Mouse (Mus musculus): Measurements from ENCODE around the gene Usp12. TPM values are rescaled to one million over a fixed set of nuclear protein-coding genes. Genes with fewer than 3 reads are reported as not detected.

Usp12 gene
- polyA plus RNA-seq, 1 experiment, result 16.7 TPM

DNA sequence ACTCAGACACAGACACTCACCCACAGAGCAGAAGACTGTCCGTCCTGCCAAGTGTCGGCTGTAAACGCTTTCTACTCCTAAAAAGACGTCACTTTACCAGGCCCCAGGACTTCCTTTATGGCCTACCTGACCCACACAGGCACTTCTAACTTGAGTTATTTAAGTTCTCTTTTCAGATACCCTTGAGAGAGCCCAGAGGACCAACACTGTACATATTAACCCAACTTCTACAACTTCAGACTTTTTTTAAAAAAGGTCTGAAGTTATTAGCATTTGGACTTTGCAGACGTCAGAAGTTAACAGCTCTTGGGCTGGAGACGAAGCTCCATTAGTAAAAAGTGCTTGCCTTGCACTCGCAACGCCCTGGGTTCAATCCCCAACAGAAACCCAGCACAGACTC is 8.7 kb downstream of the Usp12 start:
- no peak overlapping the region for H3K4me3 ChIP-seq (ENCODE audit: low read depth, low read length)
- H3K27ac ChIP-seq (ENCODE audit: insufficient read depth, low read depth, low read length), result no peak overlapping the region
- H3K27me3 ChIP-seq (ENCODE audit: control insufficient read depth, insufficient read depth, low read length), result no peaks in the 10 kb centered on the region
- no peak for TF ChIP-seq POLR2A (IDR thresholded peaks at IDR 0.05; ENCODE audit: low read depth, low read length)
- TF ChIP-seq CTCF (IDR thresholded peaks at IDR 0.05; ENCODE audit: extremely low read depth, insufficient read length, insufficient replicate concordance, low read depth, low read length), result no peak
- WGBS, result 81% methylated on average over 8 of the region's 8 CpGs
- H3K4me1 ChIP-seq (ENCODE audit: control insufficient read depth, insufficient read depth, insufficient read length, low read length), result peaks cover 30% of the 10 kb centered on the region
- H3K36me3 ChIP-seq (ENCODE audit: control insufficient read depth, insufficient read depth, low read length), result peaks cover 4% of the 10 kb centered on the region

GRCm38 (mm10) chr5:146783891-146784290 is 10.9 kb downstream of the Usp12 start:
- H3K27ac ChIP-seq (ENCODE audit: insufficient read depth, low read depth, low read length), result no peak overlapping the region
- WGBS, result 92% methylated on average over 10 of the region's 10 CpGs

GRCm38 (mm10) chr5:146783300-146783699 is 11.5 kb downstream of the Usp12 start:
- no peak overlapping the region for H3K4me3 ChIP-seq (ENCODE audit: low read depth, low read length)
- H3K36me3 ChIP-seq (ENCODE audit: control insufficient read depth, insufficient read depth, low read length), result peaks cover 4% of the 10 kb centered on the region
- WGBS, result 85% methylated on average over 10 of the region's 10 CpGs
- H3K27me3 ChIP-seq (ENCODE audit: control insufficient read depth, insufficient read depth, low read length), result no peaks in the 10 kb centered on the region
- no peak overlapping the region for H3K27ac ChIP-seq (ENCODE audit: insufficient read depth, low read depth, low read length)
- H3K4me1 ChIP-seq (ENCODE audit: control insufficient read depth, insufficient read depth, insufficient read length, low read length), result peaks cover 32% of the 10 kb centered on the region
- TF ChIP-seq POLR2A (IDR thresholded peaks at IDR 0.05; ENCODE audit: low read depth, low read length) (no peak), CTCF (IDR thresholded peaks at IDR 0.05; ENCODE audit: extremely low read depth, insufficient read length, insufficient replicate concordance, low read depth, low read length) (no peak)

More at GRCm38 (mm10) chr5:146783891-146784290, 10.9 kb downstream of the Usp12 start:
- Histone ChIP-seq H3K27me3 (ENCODE audit: control insufficient read depth, insufficient read depth, low read length) (no peaks in the 10 kb centered on the region), H3K4me1 (ENCODE audit: control insufficient read depth, insufficient read depth, insufficient read length, low read length) (peaks cover 33% of the 10 kb centered on the region), H3K4me3 (ENCODE audit: low read depth, low read length) (no peak overlapping the region), H3K36me3 (ENCODE audit: control insufficient read depth, insufficient read depth, low read length) (peaks cover 4% of the 10 kb centered on the region)
- TF ChIP-seq POLR2A (IDR thresholded peaks at IDR 0.05; ENCODE audit: low read depth, low read length) (no peak), CTCF (IDR thresholded peaks at IDR 0.05; ENCODE audit: extremely low read depth, insufficient read length, insufficient replicate concordance, low read depth, low read length) (no peak)

- no peak for TF ChIP-seq CTCF (IDR thresholded peaks at IDR 0.05; ENCODE audit: extremely low read depth, insufficient read length, insufficient replicate concordance, low read depth, low read length)
- TF ChIP-seq POLR2A (IDR thresholded peaks at IDR 0.05; ENCODE audit: low read depth, low read length), result no peak
- whole genome bisulfite sequencing, result 32% methylated on average over 9 of the region's 9 CpGs
- H3K4me3 ChIP-seq (ENCODE audit: low read depth, low read length), result no peak overlapping the region
- H3K27ac ChIP-seq (ENCODE audit: insufficient read depth, low read depth, low read length), result peak overlapping the region; percentile 69
- no peaks in the 10 kb centered on the region for H3K27me3 ChIP-seq (ENCODE audit: control insufficient read depth, insufficient read depth, low read length)
- H3K4me1 ChIP-seq (ENCODE audit: control insufficient read depth, insufficient read depth, insufficient read length, low read length), result peaks cover 45% of the 10 kb centered on the region
- H3K36me3 ChIP-seq (ENCODE audit: control insufficient read depth, insufficient read depth, low read length), result peaks cover 4% of the 10 kb centered on the region
Observed at GRCm38 (mm10) chr5:146781663-146782062, 13.1 kb downstream of the Usp12 start.

- peak; percentile 8; the same call in 1 of the 2 replicates for TF ChIP-seq POLR2A (IDR thresholded peaks at IDR 0.05; ENCODE audit: low read depth, low read length)
- no peak for TF ChIP-seq CTCF (IDR thresholded peaks at IDR 0.05; ENCODE audit: extremely low read depth, insufficient read length, insufficient replicate concordance, low read depth, low read length)
Observed at GRCm38 (mm10) chr5:146779931-146780330, 14.9 kb downstream of the Usp12 start.

DNA sequence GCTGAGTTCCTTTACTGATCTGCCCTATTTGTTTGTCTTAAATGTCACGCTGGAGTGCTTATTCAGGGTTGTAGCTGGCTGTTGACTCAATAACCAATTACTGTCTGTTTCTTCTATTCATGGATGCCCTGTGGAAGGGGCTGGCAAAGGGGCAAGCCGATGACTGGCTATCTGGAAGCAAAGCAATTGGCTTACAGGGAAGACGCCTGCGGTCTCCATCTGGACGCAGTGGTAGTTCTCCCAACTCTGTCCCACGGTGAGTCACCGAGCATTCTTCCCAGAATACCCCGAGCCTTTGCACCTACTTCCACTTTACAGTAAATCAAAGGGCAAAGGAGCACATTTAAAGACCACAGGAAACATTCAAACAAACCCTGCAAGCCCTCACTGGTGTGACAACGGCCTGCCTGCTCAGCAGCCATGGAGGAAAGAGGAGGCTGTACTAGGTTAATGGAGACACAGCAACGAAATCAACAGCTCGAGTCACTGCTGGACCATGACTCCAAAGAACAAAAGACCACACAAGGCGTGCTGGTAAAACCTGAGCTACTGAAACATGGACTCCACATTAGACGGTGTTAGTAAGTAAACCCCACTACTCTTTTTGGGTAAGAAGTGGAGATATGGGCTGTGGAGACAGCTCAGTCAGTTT is 17.7 kb downstream of the Usp12 start:
- peak overlapping the region; percentile 1; the same call in 1 of the 2 replicates for H3K4me3 ChIP-seq (ENCODE audit: low read depth, low read length)
- H3K4me1 ChIP-seq (ENCODE audit: control insufficient read depth, insufficient read depth, insufficient read length, low read length), result peaks cover 47% of the 10 kb centered on the region
- TF ChIP-seq POLR2A (IDR thresholded peaks at IDR 0.05; ENCODE audit: low read depth, low read length) (no peak), CTCF (IDR thresholded peaks at IDR 0.05; ENCODE audit: extremely low read depth, insufficient read length, insufficient replicate concordance, low read depth, low read length) (no peak)
- WGBS, result 37% methylated on average over 13 of the region's 13 CpGs
- H3K27ac ChIP-seq (ENCODE audit: insufficient read depth, low read depth, low read length), result peak overlapping the region; percentile 70
- peaks cover 6% of the 10 kb centered on the region for H3K36me3 ChIP-seq (ENCODE audit: control insufficient read depth, insufficient read depth, low read length)
- no peaks in the 10 kb centered on the region for H3K27me3 ChIP-seq (ENCODE audit: control insufficient read depth, insufficient read depth, low read length)

More at GRCm38 (mm10) chr5:146779931-146780330, 14.9 kb downstream of the Usp12 start:
- H3K36me3 ChIP-seq (ENCODE audit: control insufficient read depth, insufficient read depth, low read length), result peaks cover 5% of the 10 kb centered on the region
- WGBS, result 16% methylated on average over 5 of the region's 5 CpGs
- H3K4me3 ChIP-seq (ENCODE audit: low read depth, low read length), result no peak overlapping the region
- peak overlapping the region; percentile 92 for H3K27ac ChIP-seq (ENCODE audit: insufficient read depth, low read depth, low read length)
- H3K4me1 ChIP-seq (ENCODE audit: control insufficient read depth, insufficient read depth, insufficient read length, low read length), result peaks cover 50% of the 10 kb centered on the region
- no peaks in the 10 kb centered on the region for H3K27me3 ChIP-seq (ENCODE audit: control insufficient read depth, insufficient read depth, low read length)

- H3K36me3 ChIP-seq (ENCODE audit: control insufficient read depth, insufficient read depth, low read length), result peaks cover 24% of the 10 kb centered on the region
- peaks cover 33% of the 10 kb centered on the region for H3K4me1 ChIP-seq (ENCODE audit: control insufficient read depth, insufficient read depth, insufficient read length, low read length)
- no peaks in the 10 kb centered on the region for H3K27me3 ChIP-seq (ENCODE audit: control insufficient read depth, insufficient read depth, low read length)
- 4% methylated on average over 11 of the region's 11 CpGs for WGBS
- H3K4me3 ChIP-seq (ENCODE audit: low read depth, low read length), result no peak overlapping the region
- no peak for TF ChIP-seq POLR2A (IDR thresholded peaks at IDR 0.05; ENCODE audit: low read depth, low read length)
- no peak for TF ChIP-seq CTCF (IDR thresholded peaks at IDR 0.05; ENCODE audit: extremely low read depth, insufficient read length, insufficient replicate concordance, low read depth, low read length)
- peak overlapping the region; percentile 72 for H3K27ac ChIP-seq (ENCODE audit: insufficient read depth, low read depth, low read length)
Observed at GRCm38 (mm10) chr5:146771982-146772381, 22.8 kb downstream of the Usp12 start.
